Mouse (Mus musculus): ENCODE results near the gene Vav3.
A peak's percentile ranks its signal among the peaks of the same experiment; 100 is the strongest.

The Vav3 gene

DNA sequence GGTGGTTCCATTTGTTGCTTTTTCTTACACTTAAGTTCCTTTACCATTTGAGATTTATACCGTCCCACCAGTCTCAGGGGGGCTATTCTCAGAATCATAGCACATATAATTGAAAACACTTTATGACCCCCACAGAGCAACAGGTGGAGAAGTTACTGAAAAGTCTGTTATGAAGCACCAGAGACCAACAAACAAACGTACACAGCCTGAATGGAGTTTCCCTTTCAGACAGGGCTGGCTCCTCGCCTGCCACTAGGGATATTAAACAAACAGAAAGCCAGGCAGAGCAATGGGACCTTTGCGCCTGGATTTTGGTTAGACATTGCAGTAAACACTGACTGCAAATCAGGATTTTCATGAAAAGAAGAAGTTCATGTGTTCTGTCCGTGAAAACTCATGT lies 341.4 kb downstream of the Vav3 start:
- no peak for DNase-seq (ENCODE audit: low read depth, low spot score)

DNA sequence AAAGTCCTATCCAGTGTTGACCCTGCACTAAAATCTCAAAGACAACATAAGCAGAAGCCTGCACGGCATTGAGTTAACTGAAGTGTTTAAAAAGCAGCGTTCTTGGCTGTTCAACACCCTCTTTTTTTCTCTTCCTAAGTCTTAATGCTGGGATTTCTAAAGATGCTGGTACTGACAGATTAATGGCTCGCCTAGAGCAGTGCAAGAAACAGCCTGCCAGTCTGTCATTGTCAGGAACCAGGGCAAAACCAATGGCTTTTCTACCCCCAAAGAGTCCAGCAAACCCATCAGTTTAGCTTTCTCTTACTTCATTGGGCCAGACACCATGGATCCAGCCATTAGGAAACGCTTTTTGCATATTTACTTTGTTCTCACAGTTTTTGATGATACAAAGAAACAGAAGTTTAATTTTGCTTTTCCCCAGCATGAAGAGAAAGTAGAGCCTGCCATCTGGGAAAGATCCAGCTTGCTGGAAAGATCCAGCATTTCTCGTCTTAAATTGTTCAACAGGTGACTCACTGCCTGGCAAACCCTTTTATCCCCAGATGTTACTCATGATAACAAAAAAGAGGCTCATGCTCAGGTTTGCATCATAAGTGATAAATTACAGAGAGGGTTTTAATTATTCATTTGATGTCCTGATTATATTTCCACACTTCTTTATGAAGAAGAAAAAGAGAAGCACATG lies 343.3 kb downstream of the Vav3 start:
- DNase-seq (ENCODE audit: low read depth, low spot score) = no peak

DNA sequence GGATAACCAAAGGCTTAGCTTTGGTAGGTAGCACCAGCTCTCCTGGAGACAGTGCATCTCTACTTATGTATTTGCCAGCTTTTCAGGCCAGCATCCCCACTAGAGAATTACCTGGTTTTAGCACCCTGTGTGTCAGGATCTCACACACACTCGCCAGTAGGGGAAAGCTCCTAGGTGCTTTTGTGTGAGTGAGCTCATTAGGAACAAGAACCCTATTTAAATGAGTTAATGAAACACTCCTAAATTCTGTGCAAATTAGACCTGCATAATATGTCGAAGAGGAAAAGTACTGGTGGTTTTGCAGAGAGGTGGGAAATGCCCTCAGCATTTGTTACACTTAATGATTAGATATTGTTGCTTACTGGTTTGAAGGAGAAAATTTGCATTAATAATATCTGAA lies 350.1 kb downstream of the Vav3 start:
- no peak for DNase-seq (ENCODE audit: low read depth, low spot score)

DNA sequence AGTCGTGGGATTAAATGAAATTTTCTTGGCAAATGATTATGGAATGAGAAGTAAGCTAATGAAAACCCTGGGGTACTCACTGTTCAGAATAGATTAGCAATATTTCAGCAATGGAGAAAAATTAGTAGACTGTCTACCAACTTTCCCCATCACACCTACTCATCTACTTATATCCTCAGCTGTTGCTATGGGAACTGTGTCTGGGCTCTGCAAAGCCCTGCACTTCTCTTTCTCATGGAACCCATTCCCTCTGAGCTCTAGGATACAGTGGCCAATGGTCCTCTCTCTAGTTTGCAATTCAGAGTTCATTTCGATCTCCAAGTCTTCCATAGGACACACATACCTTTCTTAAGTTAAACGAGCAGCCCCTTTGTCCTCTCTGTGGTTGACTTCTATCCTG lies 352.2 kb downstream of the Vav3 start:
- no peak for DNase-seq (ENCODE audit: low read depth, low spot score)

DNA sequence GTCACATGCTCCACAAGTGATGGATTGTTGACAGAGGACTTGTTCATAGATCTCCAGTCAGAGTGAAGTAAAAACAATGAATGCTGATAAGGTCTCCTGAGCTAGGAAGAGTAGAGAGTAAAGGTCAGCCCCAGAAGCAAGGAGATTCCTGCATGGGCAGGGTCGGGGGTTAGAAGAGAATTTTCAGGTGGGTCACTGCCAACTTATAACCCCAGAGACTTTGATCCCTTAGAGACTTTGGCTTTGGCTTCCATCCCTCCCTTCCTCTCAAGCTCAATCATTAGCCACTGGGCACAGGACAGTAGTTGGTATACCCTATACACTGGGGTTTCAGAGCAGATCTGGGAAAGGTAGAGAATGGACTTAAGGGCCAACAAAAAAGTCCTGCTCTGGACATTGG lies 360.8 kb downstream of the Vav3 start:
- no peak for DNase-seq (ENCODE audit: low read depth, low spot score)

DNA sequence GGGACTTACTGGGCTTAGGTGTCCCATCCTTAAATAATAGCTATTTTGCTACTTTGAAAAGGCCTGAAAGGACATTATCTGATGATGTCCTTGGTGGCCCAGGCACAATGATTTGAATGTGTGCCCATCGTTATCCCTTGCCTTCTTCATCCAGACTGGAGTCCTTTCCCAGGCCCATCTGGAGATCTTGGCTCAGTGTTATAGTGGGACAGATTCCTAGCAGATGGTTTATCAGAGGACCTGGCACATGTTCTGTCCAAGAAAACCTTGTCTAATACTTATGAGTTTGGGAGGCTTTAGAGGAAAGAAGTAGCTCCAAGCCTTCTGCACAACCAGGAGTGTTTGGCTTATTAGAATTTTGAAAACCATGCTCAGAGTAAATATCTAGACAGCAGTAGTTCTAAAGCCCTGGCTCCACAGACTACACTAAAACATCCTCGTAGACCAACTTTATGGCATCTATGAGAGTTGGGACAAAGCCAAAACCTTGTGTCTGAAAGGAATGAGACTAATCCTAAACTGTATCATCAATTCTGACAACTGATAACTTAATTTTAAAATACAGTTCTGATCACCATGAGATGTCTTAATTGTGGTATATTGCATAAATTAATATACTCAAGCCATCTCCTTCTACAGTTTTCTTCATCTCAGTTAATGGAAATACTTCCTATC lies 367.5 kb downstream of the Vav3 start:
- no peak for DNase-seq (ENCODE audit: low read depth, low spot score)

DNA sequence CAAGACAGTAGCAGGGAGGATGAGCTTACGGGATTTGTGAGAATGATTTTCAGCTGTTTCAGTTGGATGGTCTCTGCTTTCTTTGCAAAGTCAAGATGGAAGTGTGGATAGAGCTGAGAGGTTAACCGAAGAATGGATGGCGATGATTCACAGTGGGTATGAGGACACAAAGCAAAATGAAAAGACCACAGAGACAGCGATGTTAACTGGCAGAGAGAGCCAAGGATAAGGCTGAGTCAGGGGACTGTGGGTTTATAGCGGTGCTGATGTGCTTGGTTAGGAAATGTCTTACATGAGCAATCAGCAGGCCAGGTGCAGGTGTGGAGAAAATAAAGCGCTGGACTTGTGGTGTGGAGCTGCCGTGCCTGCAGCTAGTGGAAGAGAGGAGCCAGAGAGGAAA lies 371.3 kb downstream of the Vav3 start:
- DNase-seq (ENCODE audit: low read depth, low spot score) = no peak

DNA sequence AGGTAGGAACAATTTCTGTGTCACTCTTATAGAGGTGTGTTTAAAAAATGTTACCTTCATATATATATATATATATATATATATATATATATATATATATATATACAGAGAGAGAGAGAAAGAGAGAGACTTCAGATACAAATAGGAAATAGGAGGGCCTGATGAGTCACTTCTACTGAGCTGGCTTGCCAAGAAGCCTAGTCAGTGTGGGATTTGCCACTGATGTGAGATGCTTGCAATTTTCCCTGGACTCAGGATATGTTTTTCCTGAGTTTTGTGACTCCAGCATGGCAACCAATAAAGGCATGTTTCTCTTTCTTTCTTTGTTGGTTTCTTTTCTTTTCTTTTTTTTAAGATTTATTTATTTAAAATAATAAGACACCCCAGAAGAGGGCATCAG lies 374.0 kb downstream of the Vav3 start:
- DNase-seq (ENCODE audit: low read depth, low spot score) = no peak

DNA sequence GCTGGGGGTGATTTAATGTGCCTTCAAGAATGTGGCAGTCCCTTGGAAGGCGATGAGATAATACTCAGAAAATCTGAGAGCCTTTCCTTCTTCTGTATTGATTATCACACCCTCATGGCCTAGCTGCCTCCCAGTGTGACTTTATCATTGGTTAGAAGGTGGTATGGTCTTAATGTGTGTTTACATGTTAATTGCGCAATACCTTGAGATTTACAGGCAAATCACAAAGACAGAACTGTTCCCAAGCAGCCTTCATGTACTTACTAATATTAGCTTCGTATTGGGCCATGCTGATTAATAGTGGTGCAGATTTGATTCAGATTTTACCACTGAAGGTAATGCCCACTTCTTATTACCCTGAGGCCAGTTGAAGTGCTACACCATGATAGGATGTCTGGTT lies 381.3 kb downstream of the Vav3 start:
- DNase-seq (ENCODE audit: low read depth, low spot score) = no peak

DNA sequence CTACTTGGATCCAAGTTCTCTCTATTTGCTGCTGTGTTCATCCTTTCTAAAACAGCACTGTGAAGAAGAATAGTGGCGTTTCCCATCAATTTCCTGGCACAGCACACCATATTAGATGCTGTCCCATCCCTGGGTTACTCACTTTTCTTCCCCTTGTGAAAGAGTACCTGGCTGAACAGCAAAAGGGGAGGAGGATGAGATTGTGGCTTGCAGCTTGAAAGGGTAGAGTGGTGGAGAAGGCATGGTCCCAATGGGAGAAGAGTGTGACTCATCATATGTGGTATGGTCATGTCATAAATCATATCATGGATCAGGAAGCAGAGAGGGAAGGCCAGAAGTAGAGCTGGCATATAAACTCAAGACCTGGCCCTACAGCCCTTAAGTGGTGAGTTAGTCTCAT lies 386.3 kb downstream of the Vav3 start:
- no peak for DNase-seq (ENCODE audit: low read depth, low spot score)

DNA sequence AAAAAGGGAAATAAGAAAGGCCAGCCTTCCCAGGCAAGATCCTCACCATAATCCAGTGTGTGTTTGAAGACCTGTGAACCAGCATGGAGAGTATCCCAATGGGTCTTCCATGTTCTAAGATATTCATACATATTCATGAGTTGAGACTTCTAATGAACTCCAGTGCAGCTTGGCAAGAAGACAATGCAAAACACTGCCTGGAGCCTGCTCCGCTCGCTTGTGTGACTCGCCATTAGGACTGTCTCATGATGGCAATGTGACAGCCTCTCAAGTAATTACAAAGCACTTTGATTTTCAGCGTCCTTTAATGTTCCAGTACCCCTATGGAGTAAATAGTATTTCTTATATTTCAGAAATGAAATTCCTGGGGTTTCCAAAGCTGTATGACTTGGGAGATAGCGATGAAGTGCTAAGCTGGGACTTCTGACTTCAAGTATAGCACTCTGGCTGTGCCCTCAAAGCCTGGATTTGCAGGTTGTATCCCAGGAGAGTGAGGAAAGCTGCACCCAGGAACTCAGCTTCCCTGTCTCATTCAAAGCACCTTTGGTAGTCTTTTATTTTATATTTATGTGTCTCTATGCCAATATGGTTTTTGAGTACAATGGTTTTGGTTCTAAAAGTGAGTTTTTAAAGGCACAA lies 391.3 kb downstream of the Vav3 start:
- DNase-seq (ENCODE audit: low read depth, low spot score) = no peak

DNA sequence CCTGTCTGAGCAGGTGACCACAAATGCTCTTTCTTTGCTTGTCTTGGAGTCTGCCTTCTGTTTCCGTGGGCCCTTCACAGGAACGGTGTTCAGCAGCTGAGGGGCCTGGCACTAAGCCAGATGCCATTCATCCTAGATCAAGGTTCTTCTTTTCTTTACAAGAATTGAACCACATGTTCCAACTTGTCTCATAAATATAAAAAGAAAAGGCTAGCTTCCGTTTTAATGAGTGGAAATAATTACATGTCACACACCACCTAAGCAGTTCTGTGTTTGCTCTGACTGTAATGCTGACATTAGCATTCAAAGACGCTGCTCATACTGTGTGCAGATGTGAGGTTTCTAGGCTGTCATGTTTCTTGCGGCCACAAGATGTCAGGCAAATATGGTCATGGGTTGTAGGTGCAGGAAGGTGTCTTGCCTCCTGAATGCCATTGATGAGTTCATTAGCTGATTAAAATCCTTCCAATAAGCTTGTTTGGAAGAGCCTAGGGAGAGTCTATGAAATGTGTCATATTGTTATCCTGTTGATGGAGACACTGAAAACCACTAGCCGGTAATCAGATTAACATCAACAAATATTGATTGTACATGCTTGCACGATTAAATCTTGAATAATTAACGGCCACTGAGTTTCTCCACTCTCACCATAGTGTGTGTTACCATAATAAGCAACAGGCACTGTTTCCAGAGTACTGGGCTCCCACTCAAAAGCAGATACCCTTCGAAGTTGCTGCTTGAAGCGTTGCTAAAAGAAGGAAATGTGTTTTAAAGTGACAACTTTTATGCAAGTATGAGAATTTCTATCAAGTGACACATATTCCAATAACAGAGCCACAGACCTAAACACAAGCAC lies 392.1 kb downstream of the Vav3 start:
- DNase-seq (ENCODE audit: low read depth, low spot score) = peak; percentile 4
